Mouse (Mus musculus): ENCODE results near the gene Tbx1. TPM values are rescaled to one million over a fixed set of nuclear protein-coding genes. Genes with fewer than 3 reads are reported as not detected.

Gene Tbx1
- 3.8 and 5.3 TPM in 2 replicates for polyA plus RNA-seq (2014; fragmentation: Nextera tagmentation; extraction: Ambion mirVana)

- H3K4me1 ChIP-seq (ENCODE audit: control insufficient read depth, insufficient read depth, low read length), result peaks cover 15% of the 10 kb centered on the region
- peak within 1 kb of the TSS; percentile 28 for H3K4me2 ChIP-seq (ENCODE audit: low read depth)
- no peak within 1 kb of the TSS for H3K27ac ChIP-seq (ENCODE audit: low read depth, low read length)
- H3K9me3 ChIP-seq (ENCODE audit: control insufficient read depth, low read length), result no peaks in the 10 kb centered on the region
- peak within 1 kb of the TSS; percentile 16; the same call in 1 of the 2 replicates for H3K4me3 ChIP-seq (ENCODE audit: low read depth, low read length)
- WGBS, result 1% methylated on average over 48 of the region's 48 CpGs
- DNase-seq (ENCODE audit: low spot score) (peak; percentile 57), ATAC-seq (ENCODE audit: insufficient read depth, low FRiP score, low TSS enrichment) (no peak)
- H3K27me3 ChIP-seq (ENCODE audit: control insufficient read depth, insufficient read depth, low read length), result peaks cover 88% of the 10 kb centered on the region
- H3K9ac ChIP-seq (ENCODE audit: low read length), result no peak within 1 kb of the TSS
- no peaks in the 10 kb centered on the region for H3K36me3 ChIP-seq (ENCODE audit: control insufficient read depth, insufficient read depth, low read length)
These were observed at the start of gene Tbx1 for GRCm38 (mm10) chr16:18589804-18590790. Gene Tbx1, minus strand, starts transcription at chr16:18590671.

GRCm38 (mm10) chr16:18639382-18639929 lies 49.0 kb upstream of the Tbx1 start:
- Histone ChIP-seq H3K4me3 (ENCODE audit: low read depth, low read length) (no peak overlapping the region), H3K27ac (ENCODE audit: low read depth, low read length) (no peak overlapping the region), H3K27me3 (ENCODE audit: control insufficient read depth, insufficient read depth, low read length) (no peaks in the 10 kb centered on the region), H3K4me1 (ENCODE audit: control insufficient read depth, insufficient read depth, low read length) (no peaks in the 10 kb centered on the region), H3K9ac (ENCODE audit: low read length) (no peak overlapping the region), H3K36me3 (ENCODE audit: control insufficient read depth, insufficient read depth, low read length) (no peaks in the 10 kb centered on the region), H3K9me3 (ENCODE audit: control insufficient read depth, low read length) (no peaks in the 10 kb centered on the region), H3K4me2 (ENCODE audit: low read depth) (no peak overlapping the region)
- DNase-seq (ENCODE audit: low spot score) (no peak), ATAC-seq (ENCODE audit: insufficient read depth, low FRiP score, low TSS enrichment) (no peak)
- WGBS, result 89% methylated on average over 1 of the region's 1 CpGs

GRCm38 (mm10) chr16:18638396-18638795 lies 47.9 kb upstream of the Tbx1 start:
- no peak overlapping the region for H3K9ac ChIP-seq (ENCODE audit: low read length)
- ATAC-seq (ENCODE audit: insufficient read depth, low FRiP score, low TSS enrichment), result no peak
- H3K4me1 ChIP-seq (ENCODE audit: control insufficient read depth, insufficient read depth, low read length), result no peaks in the 10 kb centered on the region
- H3K27ac ChIP-seq (ENCODE audit: low read depth, low read length), result no peak overlapping the region
- no peaks in the 10 kb centered on the region for H3K9me3 ChIP-seq (ENCODE audit: control insufficient read depth, low read length)
- 53% methylated on average over 2 of the region's 2 CpGs for WGBS
- H3K27me3 ChIP-seq (ENCODE audit: control insufficient read depth, insufficient read depth, low read length), result no peaks in the 10 kb centered on the region
- H3K4me2 ChIP-seq (ENCODE audit: low read depth), result no peak overlapping the region
- no peak overlapping the region for H3K4me3 ChIP-seq (ENCODE audit: low read depth, low read length)
- H3K36me3 ChIP-seq (ENCODE audit: control insufficient read depth, insufficient read depth, low read length), result no peaks in the 10 kb centered on the region
- DNase-seq (ENCODE audit: low spot score), result no peak

GRCm38 (mm10) chr16:18636804-18637203 lies 46.3 kb upstream of the Tbx1 start:
- H3K36me3 ChIP-seq (ENCODE audit: control insufficient read depth, insufficient read depth, low read length), result no peaks in the 10 kb centered on the region
- no peak overlapping the region for H3K9ac ChIP-seq (ENCODE audit: low read length)
- 60% methylated on average over 3 of the region's 3 CpGs for WGBS
- H3K4me2 ChIP-seq (ENCODE audit: low read depth), result no peak overlapping the region
- H3K4me3 ChIP-seq (ENCODE audit: low read depth, low read length), result no peak overlapping the region
- no peaks in the 10 kb centered on the region for H3K27me3 ChIP-seq (ENCODE audit: control insufficient read depth, insufficient read depth, low read length)
- DNase-seq (ENCODE audit: low spot score) (no peak), ATAC-seq (ENCODE audit: insufficient read depth, low FRiP score, low TSS enrichment) (no peak)
- no peaks in the 10 kb centered on the region for H3K4me1 ChIP-seq (ENCODE audit: control insufficient read depth, insufficient read depth, low read length)
- no peak overlapping the region for H3K27ac ChIP-seq (ENCODE audit: low read depth, low read length)
- no peaks in the 10 kb centered on the region for H3K9me3 ChIP-seq (ENCODE audit: control insufficient read depth, low read length)

- Histone ChIP-seq H3K9ac (ENCODE audit: low read length) (no peak overlapping the region), H3K27ac (ENCODE audit: low read depth, low read length) (no peak overlapping the region), H3K9me3 (ENCODE audit: control insufficient read depth, low read length) (no peaks in the 10 kb centered on the region), H3K27me3 (ENCODE audit: control insufficient read depth, insufficient read depth, low read length) (0 out of 2 replicates have a peak, but pooled peaks cover under 1% of the 10 kb centered on the region), H3K36me3 (ENCODE audit: control insufficient read depth, insufficient read depth, low read length) (no peaks in the 10 kb centered on the region), H3K4me2 (ENCODE audit: low read depth) (no peak overlapping the region), H3K4me1 (ENCODE audit: control insufficient read depth, insufficient read depth, low read length) (no peaks in the 10 kb centered on the region), H3K4me3 (ENCODE audit: low read depth, low read length) (no peak overlapping the region)
- WGBS, result 81% methylated on average over 5 of the region's 5 CpGs
- ATAC-seq (ENCODE audit: insufficient read depth, low FRiP score, low TSS enrichment) (no peak), DNase-seq (ENCODE audit: low spot score) (no peak)
These were observed 45.9 kb upstream of the Tbx1 start for GRCm38 (mm10) chr16:18636401-18636800.

GRCm38 (mm10) chr16:18633333-18633732 lies 42.9 kb upstream of the Tbx1 start:
- Histone ChIP-seq H3K4me3 (ENCODE audit: low read depth, low read length) (no peak overlapping the region), H3K27ac (ENCODE audit: low read depth, low read length) (no peak overlapping the region), H3K4me2 (ENCODE audit: low read depth) (no peak overlapping the region), H3K36me3 (ENCODE audit: control insufficient read depth, insufficient read depth, low read length) (no peaks in the 10 kb centered on the region), H3K9ac (ENCODE audit: low read length) (no peak overlapping the region), H3K27me3 (ENCODE audit: control insufficient read depth, insufficient read depth, low read length) (0 out of 2 replicates have a peak, but pooled peaks cover 2% of the 10 kb centered on the region), H3K4me1 (ENCODE audit: control insufficient read depth, insufficient read depth, low read length) (peaks cover 9% of the 10 kb centered on the region; the same call in 1 of the 2 replicates), H3K9me3 (ENCODE audit: control insufficient read depth, low read length) (no peaks in the 10 kb centered on the region)
- WGBS, result 46% methylated on average over 1 of the region's 1 CpGs
- no peak for ATAC-seq (ENCODE audit: insufficient read depth, low FRiP score, low TSS enrichment)
- DNase-seq (ENCODE audit: low spot score), result no peak

GRCm38 (mm10) chr16:18632816-18633215 lies 42.3 kb upstream of the Tbx1 start:
- Histone ChIP-seq H3K4me1 (ENCODE audit: control insufficient read depth, insufficient read depth, low read length) (peaks cover 9% of the 10 kb centered on the region; the same call in 1 of the 2 replicates), H3K4me3 (ENCODE audit: low read depth, low read length) (no peak overlapping the region), H3K9me3 (ENCODE audit: control insufficient read depth, low read length) (no peaks in the 10 kb centered on the region), H3K4me2 (ENCODE audit: low read depth) (no peak overlapping the region), H3K27ac (ENCODE audit: low read depth, low read length) (no peak overlapping the region), H3K9ac (ENCODE audit: low read length) (no peak overlapping the region), H3K27me3 (ENCODE audit: control insufficient read depth, insufficient read depth, low read length) (0 out of 2 replicates have a peak, but pooled peaks cover 2% of the 10 kb centered on the region), H3K36me3 (ENCODE audit: control insufficient read depth, insufficient read depth, low read length) (no peaks in the 10 kb centered on the region)
- WGBS, result 65% methylated on average over 2 of the region's 2 CpGs
- no peak for ATAC-seq (ENCODE audit: insufficient read depth, low FRiP score, low TSS enrichment)
- no peak for DNase-seq (ENCODE audit: low spot score)

- H3K27ac ChIP-seq (ENCODE audit: low read depth, low read length), result no peak overlapping the region
- H3K27me3 ChIP-seq (ENCODE audit: control insufficient read depth, insufficient read depth, low read length), result peaks cover 7% of the 10 kb centered on the region
- H3K9ac ChIP-seq (ENCODE audit: low read length), result no peak overlapping the region
- no peak overlapping the region for H3K4me2 ChIP-seq (ENCODE audit: low read depth)
- no peak overlapping the region for H3K4me3 ChIP-seq (ENCODE audit: low read depth, low read length)
- ATAC-seq (ENCODE audit: insufficient read depth, low FRiP score, low TSS enrichment), result no peak
- no peaks in the 10 kb centered on the region for H3K36me3 ChIP-seq (ENCODE audit: control insufficient read depth, insufficient read depth, low read length)
- no peaks in the 10 kb centered on the region for H3K9me3 ChIP-seq (ENCODE audit: control insufficient read depth, low read length)
- 76% methylated on average over 3 of the region's 3 CpGs for WGBS
- DNase-seq (ENCODE audit: low spot score), result no peak
- H3K4me1 ChIP-seq (ENCODE audit: control insufficient read depth, insufficient read depth, low read length), result peaks cover 13% of the 10 kb centered on the region
These were observed 41.6 kb upstream of the Tbx1 start for GRCm38 (mm10) chr16:18632059-18632458.

Data from neural tube, embryonic 11.5 days (tissue).